Mouse (Mus musculus): ENCODE measurements around the gene Commd1. TPM values are rescaled to one million over a fixed set of nuclear protein-coding genes. Genes with fewer than 3 reads are reported as not detected.

Commd1 gene
- polyA plus RNA-seq, 1 experiment from 2014 or later = 385 TPM

- H3K4me1 ChIP-seq = 0 out of 2 replicates have a peak, but pooled peaks cover 4% of the 10 kb centered on the region
- no peak overlapping the region for H3K27ac ChIP-seq
- peaks cover 11% of the 10 kb centered on the region for H3K36me3 ChIP-seq (replicated peaks)
- H3K4me3 ChIP-seq = no peak overlapping the region
- 84% methylated on average over 1 of the region's 1 CpGs for WGBS
- H3K27me3 ChIP-seq (ENCODE audit: poor library complexity, severe bottlenecking) = no peaks in the 10 kb centered on the region
- no peak for DNase-seq (ENCODE audit: extremely low spot score, low spot score)
- peaks cover 9% of the 10 kb centered on the region; the same call in 1 of the 2 replicates for H3K9me3 ChIP-seq
Measured at GRCm38 (mm10) chr11:22962101-22962500, 20.1 kb downstream of the Commd1 start.

GRCm38 (mm10) chr11:22957791-22958374 is 24.3 kb downstream of the Commd1 start:
- WGBS = 92% methylated on average over 4 of the region's 4 CpGs

GRCm38 (mm10) chr11:22956830-22957229 is 25.4 kb downstream of the Commd1 start:
- no peaks in the 10 kb centered on the region for H3K9me3 ChIP-seq
- WGBS = 72% methylated on average over 4 of the region's 4 CpGs
- H3K27me3 ChIP-seq (ENCODE audit: poor library complexity, severe bottlenecking) = no peaks in the 10 kb centered on the region
- no peaks in the 10 kb centered on the region for H3K4me1 ChIP-seq
- no peak overlapping the region for H3K4me3 ChIP-seq
- no peak for DNase-seq (ENCODE audit: extremely low spot score, low spot score)
- H3K36me3 ChIP-seq (replicated peaks) = peaks cover 26% of the 10 kb centered on the region
- no peak overlapping the region for H3K27ac ChIP-seq

More at GRCm38 (mm10) chr11:22957791-22958374, 24.3 kb downstream of the Commd1 start:
- Histone ChIP-seq H3K36me3 (replicated peaks) (peaks cover 22% of the 10 kb centered on the region), H3K27me3 (ENCODE audit: poor library complexity, severe bottlenecking) (no peaks in the 10 kb centered on the region), H3K4me3 (no peak overlapping the region), H3K9me3 (no peaks in the 10 kb centered on the region), H3K4me1 (no peaks in the 10 kb centered on the region), H3K27ac (no peak overlapping the region)
- no peak for DNase-seq (ENCODE audit: extremely low spot score, low spot score)

GRCm38 (mm10) chr11:22956346-22956745 is 25.8 kb downstream of the Commd1 start:
- Histone ChIP-seq H3K4me3 (no peak overlapping the region), H3K27ac (no peak overlapping the region), H3K9me3 (no peaks in the 10 kb centered on the region), H3K27me3 (ENCODE audit: poor library complexity, severe bottlenecking) (no peaks in the 10 kb centered on the region), H3K36me3 (replicated peaks) (peaks cover 26% of the 10 kb centered on the region), H3K4me1 (no peaks in the 10 kb centered on the region)
- 95% methylated on average over 6 of the region's 6 CpGs for WGBS
- DNase-seq (ENCODE audit: extremely low spot score, low spot score) = no peak

- no peak for DNase-seq (ENCODE audit: extremely low spot score, low spot score)
- 90% methylated on average over 7 of the region's 7 CpGs for WGBS
- H3K4me1 ChIP-seq = no peaks in the 10 kb centered on the region
- no peaks in the 10 kb centered on the region for H3K9me3 ChIP-seq
- H3K36me3 ChIP-seq (replicated peaks) = peaks cover 26% of the 10 kb centered on the region
- no peak overlapping the region for H3K27ac ChIP-seq
- no peak overlapping the region for H3K4me3 ChIP-seq
- H3K27me3 ChIP-seq (ENCODE audit: poor library complexity, severe bottlenecking) = no peaks in the 10 kb centered on the region
Measured at GRCm38 (mm10) chr11:22952668-22953067, 29.5 kb downstream of the Commd1 start.

GRCm38 (mm10) chr11:22950131-22950530 is 32.1 kb downstream of the Commd1 start:
- Histone ChIP-seq H3K9me3 (no peaks in the 10 kb centered on the region), H3K4me1 (no peaks in the 10 kb centered on the region), H3K36me3 (replicated peaks) (peaks cover 11% of the 10 kb centered on the region), H3K27ac (no peak overlapping the region), H3K27me3 (ENCODE audit: poor library complexity, severe bottlenecking) (no peaks in the 10 kb centered on the region), H3K4me3 (no peak overlapping the region)
- DNase-seq (ENCODE audit: extremely low spot score, low spot score) = no peak
- 92% methylated on average over 6 of the region's 6 CpGs for WGBS

- DNase-seq (ENCODE audit: extremely low spot score, low spot score) = no peak
- Histone ChIP-seq H3K36me3 (replicated peaks) (peaks cover 5% of the 10 kb centered on the region), H3K9me3 (no peaks in the 10 kb centered on the region), H3K27ac (no peak overlapping the region), H3K4me3 (no peak overlapping the region), H3K4me1 (no peaks in the 10 kb centered on the region), H3K27me3 (ENCODE audit: poor library complexity, severe bottlenecking) (no peaks in the 10 kb centered on the region)
- WGBS = 79% methylated on average over 1 of the region's 1 CpGs
Measured at GRCm38 (mm10) chr11:22949101-22949500, 33.1 kb downstream of the Commd1 start.

GRCm38 (mm10) chr11:22938983-22939382 is 43.2 kb downstream of the Commd1 start:
- Histone ChIP-seq H3K36me3 (replicated peaks) (no peaks in the 10 kb centered on the region), H3K4me3 (no peak overlapping the region), H3K27ac (no peak overlapping the region), H3K4me1 (no peaks in the 10 kb centered on the region), H3K9me3 (no peaks in the 10 kb centered on the region), H3K27me3 (ENCODE audit: poor library complexity, severe bottlenecking) (no peaks in the 10 kb centered on the region)
- 86% methylated on average over 2 of the region's 2 CpGs for WGBS
- no peak for DNase-seq (ENCODE audit: extremely low spot score, low spot score)

- no peaks in the 10 kb centered on the region for H3K9me3 ChIP-seq
- H3K27ac ChIP-seq = no peak overlapping the region
- H3K4me3 ChIP-seq = no peak overlapping the region
- H3K27me3 ChIP-seq (ENCODE audit: poor library complexity, severe bottlenecking) = no peaks in the 10 kb centered on the region
- WGBS = 96% methylated on average over 4 of the region's 4 CpGs
- DNase-seq (ENCODE audit: extremely low spot score, low spot score) = no peak
- no peaks in the 10 kb centered on the region for H3K4me1 ChIP-seq
- no peaks in the 10 kb centered on the region for H3K36me3 ChIP-seq (replicated peaks)
Measured at GRCm38 (mm10) chr11:22937716-22938316, 44.4 kb downstream of the Commd1 start.

- DNase-seq (ENCODE audit: extremely low spot score, low spot score) = no peak
- H3K4me3 ChIP-seq = no peak overlapping the region
- no peak overlapping the region for H3K27ac ChIP-seq
- no peaks in the 10 kb centered on the region for H3K9me3 ChIP-seq
- H3K4me1 ChIP-seq = no peaks in the 10 kb centered on the region
- 73% methylated on average over 5 of the region's 5 CpGs for whole genome bisulfite sequencing
- no peaks in the 10 kb centered on the region for H3K27me3 ChIP-seq (ENCODE audit: poor library complexity, severe bottlenecking)
- H3K36me3 ChIP-seq (replicated peaks) = no peaks in the 10 kb centered on the region
Measured at GRCm38 (mm10) chr11:22936446-22937125, 45.6 kb downstream of the Commd1 start.

- H3K27me3 ChIP-seq (ENCODE audit: poor library complexity, severe bottlenecking) = no peaks in the 10 kb centered on the region
- H3K4me1 ChIP-seq = no peaks in the 10 kb centered on the region
- 0 out of 2 replicates have a peak, but pooled peaks cover 6% of the 10 kb centered on the region for H3K36me3 ChIP-seq (replicated peaks)
- no peak overlapping the region for H3K4me3 ChIP-seq
- no peaks in the 10 kb centered on the region for H3K9me3 ChIP-seq
- no peak overlapping the region for H3K27ac ChIP-seq
- no peak for DNase-seq (ENCODE audit: extremely low spot score, low spot score)
Measured at GRCm38 (mm10) chr11:22932167-22932566, 50.0 kb downstream of the Commd1 start.

- Histone ChIP-seq H3K4me1 (no peaks in the 10 kb centered on the region), H3K9me3 (no peaks in the 10 kb centered on the region), H3K36me3 (replicated peaks) (0 out of 2 replicates have a peak, but pooled peaks cover 6% of the 10 kb centered on the region), H3K4me3 (no peak overlapping the region), H3K27me3 (ENCODE audit: poor library complexity, severe bottlenecking) (no peaks in the 10 kb centered on the region), H3K27ac (no peak overlapping the region)
- no peak for DNase-seq (ENCODE audit: extremely low spot score, low spot score)
- 89% methylated on average over 2 of the region's 2 CpGs for WGBS
Measured at GRCm38 (mm10) chr11:22931320-22931905, 50.8 kb downstream of the Commd1 start.

GRCm38 (mm10) chr11:22930129-22930528 is 52.1 kb downstream of the Commd1 start:
- Histone ChIP-seq H3K36me3 (replicated peaks) (0 out of 2 replicates have a peak, but pooled peaks cover 6% of the 10 kb centered on the region), H3K27me3 (ENCODE audit: poor library complexity, severe bottlenecking) (no peaks in the 10 kb centered on the region), H3K9me3 (no peaks in the 10 kb centered on the region), H3K4me1 (no peaks in the 10 kb centered on the region), H3K27ac (no peak overlapping the region), H3K4me3 (no peak overlapping the region)
- WGBS = 87% methylated on average over 2 of the region's 2 CpGs
- DNase-seq (ENCODE audit: extremely low spot score, low spot score) = no peak
